ENCODE assay signal across 8 mouse cellular contexts in the genomic region with DNA sequence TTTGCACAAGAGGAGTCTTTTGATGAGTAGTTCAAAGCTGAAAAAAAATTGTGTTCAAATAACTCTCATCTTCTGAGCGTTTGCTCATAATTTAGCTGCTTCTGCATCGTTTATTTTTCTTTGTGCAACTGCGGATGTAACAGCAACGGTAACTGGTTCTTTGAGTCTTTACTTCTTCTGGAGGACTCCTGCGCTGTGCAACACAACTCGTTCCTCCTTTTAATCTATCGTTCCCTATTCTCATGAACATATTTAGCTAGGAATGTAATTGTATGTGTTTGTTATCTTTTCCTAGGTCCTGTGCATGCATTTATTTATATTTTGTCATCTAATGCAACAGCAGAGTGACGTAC.
DNase-seq lines count a peak whose midpoint lies in the region; ATAC-seq lines count a peak whose summit lies in the region.
"Had no signal": no experiment of that assay in that cellular context is flagged by ENCODE, and none has a peak within 500 bp of the region (broad histone marks: within the 10 kb centered on the region; RNA-seq: fewer than 3 reads in every experiment).

No protein-coding gene starts in this region.

- no peaks in the 10 kb centered on the region for H3K27me3 ChIP-seq in kidney, embryonic 16.5 days (ENCODE audit: insufficient read depth, low read length)
- no peaks in the 10 kb centered on the region for H3K27me3 ChIP-seq in embryonic facial prominence, embryonic 13.5 days
- H3K27me3 ChIP-seq in forebrain, embryonic 16.5 days (replicated peaks; ENCODE audit: control insufficient read depth, insufficient read depth, low read length) = no peaks in the 10 kb centered on the region

- H3K9ac ChIP-seq in kidney, embryonic 16.5 days (replicated peaks; ENCODE audit: low read length) = no peak overlapping the region
- no peak overlapping the region for H3K9ac ChIP-seq in embryonic facial prominence, embryonic 13.5 days
- H3K9ac ChIP-seq in forebrain, embryonic 16.5 days (replicated peaks; ENCODE audit: low read depth, low read length) = no peak overlapping the region; the same call in 1 of the 2 replicates

- H3K4me2 ChIP-seq in kidney, embryonic 16.5 days (replicated peaks; ENCODE audit: low read depth, low read length) = peak overlapping the region; percentile 55
- peak overlapping the region; percentile 54 for H3K4me2 ChIP-seq in embryonic facial prominence, embryonic 13.5 days
- H3K4me2 ChIP-seq in forebrain, embryonic 16.5 days (ENCODE audit: low read length) = peak overlapping the region; percentile 55

- no peaks in the 10 kb centered on the region for H3K36me3 ChIP-seq in kidney, embryonic 16.5 days (ENCODE audit: insufficient read depth, low read length)
- H3K36me3 ChIP-seq in embryonic facial prominence, embryonic 13.5 days = no peaks in the 10 kb centered on the region
- H3K36me3 ChIP-seq in forebrain, embryonic 16.5 days (ENCODE audit: control insufficient read depth, insufficient read depth) = no peaks in the 10 kb centered on the region
- H3K36me3 ChIP-seq: G1E had no signal

- peak overlapping the region; percentile 34 for H3K4me3 ChIP-seq in kidney, embryonic 16.5 days (ENCODE audit: low read length)
- peak overlapping the region; percentile 23 for H3K4me3 ChIP-seq in embryonic facial prominence, embryonic 13.5 days
- no peak overlapping the region for H3K4me3 ChIP-seq in forebrain, embryonic 16.5 days (replicated peaks; ENCODE audit: low read length)

- WGBS in kidney, embryonic 16.5 days = 62% methylated on average over 8 of the region's 8 CpGs
- 74% methylated on average over 8 of the region's 8 CpGs for whole genome bisulfite sequencing in embryonic facial prominence, embryonic 13.5 days
- WGBS in forebrain, embryonic 16.5 days = 58% methylated on average over 8 of the region's 8 CpGs

- H3K27ac ChIP-seq in kidney, embryonic 16.5 days (ENCODE audit: low read length) = no peak overlapping the region
- H3K27ac ChIP-seq in embryonic facial prominence, embryonic 13.5 days = no peak overlapping the region
- no peak overlapping the region for H3K27ac ChIP-seq in forebrain, embryonic 16.5 days (ENCODE audit: low read length)

- H3K9me3 ChIP-seq in kidney, embryonic 16.5 days (ENCODE audit: low read length) = no peaks in the 10 kb centered on the region
- H3K9me3 ChIP-seq in embryonic facial prominence, embryonic 13.5 days = no peaks in the 10 kb centered on the region
- no peaks in the 10 kb centered on the region for H3K9me3 ChIP-seq in forebrain, embryonic 16.5 days (ENCODE audit: control insufficient read depth, low read length)
- H3K9me3 ChIP-seq: G1E had no signal

- H3K4me1 ChIP-seq in kidney, embryonic 16.5 days (ENCODE audit: insufficient read depth, low read length) = peaks cover 6% of the 10 kb centered on the region; the same call in 1 of the 2 replicates
- no peaks in the 10 kb centered on the region for H3K4me1 ChIP-seq in embryonic facial prominence, embryonic 13.5 days
- H3K4me1 ChIP-seq in forebrain, embryonic 16.5 days (replicated peaks; ENCODE audit: control insufficient read depth, insufficient read depth, low read length) = peaks cover 10% of the 10 kb centered on the region

- no peak for DNase-seq in kidney, postnatal 25 days
- DNase-seq in thymus, postnatal 36 days = no peak
- DNase-seq in adrenal gland, postnatal 36 days = no peak

- ATAC-seq in kidney, embryonic 16.5 days (ENCODE audit: low FRiP score, low TSS enrichment) = no peak
- ATAC-seq in embryonic facial prominence, embryonic 13.5 days (ENCODE audit: insufficient number of reproducible peaks, insufficient read depth, low FRiP score, low TSS enrichment, low read depth) = no peak
- ATAC-seq in forebrain, embryonic 16.5 days = no peak
- peak; percentile 40 for ATAC-seq in megakaryocyte progenitor cell, adult 5-6 weeks (replicated peaks; ENCODE audit: poor library complexity)
